In the genomic region with DNA sequence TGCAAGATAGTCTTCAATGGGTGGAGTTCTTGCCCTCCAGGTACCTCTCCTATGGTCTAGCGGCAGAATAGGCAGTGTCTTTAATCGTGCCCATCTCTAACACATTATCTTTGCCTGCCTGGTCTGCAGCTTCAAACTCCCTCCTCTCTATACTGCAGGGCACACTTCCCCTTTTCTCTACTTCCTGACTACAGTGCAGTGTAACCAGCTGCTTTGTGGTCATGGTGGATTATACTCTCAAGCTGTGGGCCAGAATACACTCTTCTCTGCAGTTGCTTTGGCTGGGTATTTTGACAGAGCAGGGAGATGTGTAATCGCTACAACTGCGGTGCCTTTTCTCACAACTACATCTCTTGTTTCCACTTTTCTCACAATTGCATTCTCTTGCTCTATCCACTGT, we compare ENCODE assay signal across 13 mouse cellular contexts. TPM values are rescaled to one million over a fixed set of nuclear protein-coding genes. Genes with fewer than 3 reads are reported as not detected.
A peak's percentile ranks its signal among the peaks of the same experiment; 100 is the strongest.
DNase-seq lines count a peak whose midpoint lies in the region; ATAC-seq and TF ChIP-seq lines count a peak whose summit lies in the region.
"Had no signal": no experiment of that assay in that cellular context is flagged by ENCODE, and none has a peak within 500 bp of the region (broad histone marks: within the 10 kb centered on the region; RNA-seq: fewer than 3 reads in every experiment).

No protein-coding gene starts in this region.

- WGBS in heart, embryonic 16.5 days, result 82% methylated on average over 4 of the region's 4 CpGs
- 67% methylated on average over 4 of the region's 4 CpGs for WGBS in embryonic facial prominence, embryonic 12.5 days
- 35% methylated on average over 4 of the region's 4 CpGs for WGBS in liver, postnatal 0 days (ENCODE audit: insufficient replicate concordance)

- H3K4me1 ChIP-seq in heart, embryonic 16.5 days (ENCODE audit: control insufficient read depth, insufficient read depth, low read length), result no peaks in the 10 kb centered on the region
- H3K4me1 ChIP-seq in embryonic facial prominence, embryonic 12.5 days, result peaks cover 27% of the 10 kb centered on the region
- H3K4me1 ChIP-seq in liver, postnatal 0 days (ENCODE audit: insufficient read depth), result no peaks in the 10 kb centered on the region

- H3K27me3 ChIP-seq in heart, embryonic 16.5 days (ENCODE audit: control insufficient read depth, insufficient read depth, low read length), result no peaks in the 10 kb centered on the region
- no peaks in the 10 kb centered on the region for H3K27me3 ChIP-seq in embryonic facial prominence, embryonic 12.5 days
- no peaks in the 10 kb centered on the region for H3K27me3 ChIP-seq in liver, postnatal 0 days (ENCODE audit: insufficient read depth, low read length)
- H3K27me3 ChIP-seq: limb, embryonic 12.5 days had no signal

- no peak overlapping the region for H3K9ac ChIP-seq in heart, embryonic 16.5 days (ENCODE audit: low read length)
- H3K9ac ChIP-seq in embryonic facial prominence, embryonic 12.5 days, result no peak overlapping the region
- H3K9ac ChIP-seq in liver, postnatal 0 days (replicated peaks), result no peak overlapping the region
- H3K9ac ChIP-seq: limb, embryonic 12.5 days had no signal

- H3K4me3 ChIP-seq in heart, embryonic 16.5 days (ENCODE audit: low read length), result no peak overlapping the region
- H3K4me3 ChIP-seq in embryonic facial prominence, embryonic 12.5 days, result no peak overlapping the region
- H3K4me3 ChIP-seq in liver, postnatal 0 days (ENCODE audit: low read depth, low read length), result no peak overlapping the region
- H3K4me3 ChIP-seq: limb, embryonic 12.5 days had no signal

- no peak for DNase-seq in heart, adult 9 months (ENCODE audit: low spot score in 2 of 2)
- peak; percentile 88 for DNase-seq in 416B (ENCODE audit: low read depth)
- DNase-seq in liver, postnatal 0 days, result peak; percentile 15
- no peak for DNase-seq in cerebellum, adult 9-11 months
- DNase-seq in frontal cortex, postnatal 14 days (ENCODE audit: low spot score in 2 of 2), result no peak
- DNase-seq in urinary bladder, postnatal 4 days (ENCODE audit: low spot score in 2 of 2), result no peak
- DNase-seq: layer of hippocampus, adult 9-11 months had no signal

- no peak for TF ChIP-seq EP300 in liver, postnatal 0 days (IDR thresholded peaks at IDR 0.05; ENCODE audit: low read depth)

- H3K9me3 ChIP-seq in heart, embryonic 16.5 days (replicated peaks; ENCODE audit: control insufficient read depth, low read length), result no peaks in the 10 kb centered on the region
- no peaks in the 10 kb centered on the region for H3K9me3 ChIP-seq in embryonic facial prominence, embryonic 12.5 days
- no peaks in the 10 kb centered on the region for H3K9me3 ChIP-seq in liver, postnatal 0 days (ENCODE audit: low read length)
- H3K9me3 ChIP-seq: limb, embryonic 12.5 days had no signal

- no peak for TF ChIP-seq CTCF in liver, postnatal 0 days (IDR thresholded peaks at IDR 0.05; ENCODE audit: low read depth)

- H3K36me3 ChIP-seq in heart, embryonic 16.5 days (ENCODE audit: control insufficient read depth, insufficient read depth), result no peaks in the 10 kb centered on the region
- no peaks in the 10 kb centered on the region for H3K36me3 ChIP-seq in embryonic facial prominence, embryonic 12.5 days
- no peaks in the 10 kb centered on the region for H3K36me3 ChIP-seq in liver, postnatal 0 days (replicated peaks; ENCODE audit: insufficient read depth, low read length)
- H3K36me3 ChIP-seq: limb, embryonic 12.5 days had no signal

- no peak overlapping the region; the same call in 1 of the 2 replicates for H3K27ac ChIP-seq in heart, embryonic 16.5 days (ENCODE audit: low read length)
- H3K27ac ChIP-seq in embryonic facial prominence, embryonic 12.5 days, result peak overlapping the region; percentile 17; the same call in 1 of the 2 replicates
- H3K27ac ChIP-seq in liver, postnatal 0 days (ENCODE audit: low read depth), result no peak overlapping the region
- H3K27ac ChIP-seq: limb, embryonic 12.5 days had no signal

- H3K4me2 ChIP-seq in heart, embryonic 16.5 days (ENCODE audit: low read depth, low read length), result no peak overlapping the region
- H3K4me2 ChIP-seq in embryonic facial prominence, embryonic 12.5 days (replicated peaks), result no peak overlapping the region
- no peak overlapping the region for H3K4me2 ChIP-seq in liver, postnatal 0 days (ENCODE audit: low read depth, low read length)
- H3K4me2 ChIP-seq: heart, embryonic 11.5 days; limb, embryonic 12.5 days had no signal

- 0 out of 2 replicates have a peak, but pooled peaks have one; percentile 49 for ATAC-seq in heart, embryonic 16.5 days (replicated peaks; ENCODE audit: extremely low read depth, insufficient read depth, low FRiP score)
- no peak for ATAC-seq in embryonic facial prominence, embryonic 12.5 days (ENCODE audit: insufficient number of reproducible peaks, insufficient read depth, low FRiP score, low TSS enrichment)
- peak; percentile 62 for ATAC-seq in liver, postnatal 0 days
- ATAC-seq: inflammation-experienced regulatory T-cells, adult 6 months; midbrain, embryonic 16.5 days had no signal

RNA-seq across cellular contexts. Expression of a gene that starts 40.0 kb away (rescaled TPM):
- polyA plus RNA-seq in heart, embryonic 16.5 days (2015; fragmentation: Nextera tagmentation; extraction: Ambion mirVana), result 0.45 and 0.66 TPM in 2 replicates
- 0.90 and 1.0 TPM in 2 replicates for polyA plus RNA-seq in embryonic facial prominence, embryonic 12.5 days (2016; fragmentation: Nextera tagmentation; extraction: Ambion mirVana)
- polyA plus RNA-seq in liver, postnatal 0 days (2015; fragmentation: Nextera tagmentation; extraction: Ambion mirVana), result 21.9 and 24.1 TPM in 2 replicates
- polyA plus RNA-seq: inflammation-experienced regulatory T-cells, adult 6 months had no signal

RNA-seq across cellular contexts. Expression of a gene that starts 48.6 kb away (rescaled TPM):
- polyA plus RNA-seq in heart, embryonic 16.5 days (2015; fragmentation: Nextera tagmentation; extraction: Ambion mirVana), result 37.9 and 39.8 TPM in 2 replicates
- 31.1 and 33.6 TPM in 2 replicates for polyA plus RNA-seq in embryonic facial prominence, embryonic 12.5 days (2016; fragmentation: Nextera tagmentation; extraction: Ambion mirVana)
- 20.1 and 21.3 TPM in 2 replicates for polyA plus RNA-seq in liver, postnatal 0 days (2015; fragmentation: Nextera tagmentation; extraction: Ambion mirVana)

Comparison
In these comparisons a context has a peak if more than half of its experiments do, and no peak if none do; other contexts are left out.
1. DNase-seq: peak in 416B (single experiment) and liver, postnatal 0 days (single experiment); none in heart, adult 9 months (0 of 2), cerebellum, adult 9-11 months (single experiment), frontal cortex, postnatal 14 days (0 of 2) and urinary bladder, postnatal 4 days (0 of 2).
2. RNA of a gene that starts 40.0 kb away (polyA plus RNA-seq): 21.9 to 24.1 TPM in liver, postnatal 0 days; 0.90 to 1.0 TPM in embryonic facial prominence, embryonic 12.5 days and 0.45 to 0.66 TPM in heart, embryonic 16.5 days; every median in the first group is over 10 times any median in the second.